Mouse (Mus musculus) induced T-regulatory cell, adult 2 months (primary cell): ENCODE data around the gene Gba2.

ENCODE experiments used
- DNase-seq: peaks from one replicate; pipeline ENCODE4 v3.0.0-alpha.2; 2012; ENCODE audit warnings: low read depth

Gba2 gene

GRCm38 (mm10) chr4:43581381-43581780 lies 2.7 kb upstream of the Gba2 start:
- no peak for DNase-seq

DNA sequence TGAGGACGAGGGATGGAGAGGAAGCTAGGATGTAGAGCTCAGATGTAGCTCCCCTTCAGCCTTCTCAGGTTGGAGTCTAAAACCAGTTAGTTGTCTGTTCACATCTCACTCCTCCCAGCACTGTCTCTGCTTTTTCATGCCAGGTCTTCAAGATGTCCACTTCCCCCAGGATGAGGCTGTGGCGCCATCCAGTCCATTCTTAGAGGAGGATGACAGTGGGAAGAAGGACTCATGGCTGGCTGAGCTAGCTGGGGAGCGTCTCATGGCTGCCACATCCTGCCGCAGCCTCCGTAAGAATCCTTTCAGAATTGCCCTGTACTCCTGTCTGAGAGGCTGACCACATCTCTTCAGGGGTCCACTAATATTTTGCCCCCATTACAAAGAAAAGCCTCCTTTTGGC lies 2.0 kb upstream of the Gba2 start:
- no peak for DNase-seq

GRCm38 (mm10) chr4:43579731-43580130 lies 1.1 kb upstream of the Gba2 start:
- no peak for DNase-seq

GRCm38 (mm10) chr4:43579256-43579655 lies 583 bp upstream of the Gba2 start:
- DNase-seq: no peak

GRCm38 (mm10) chr4:43577237-43577881 lies 1.3 kb downstream of the Gba2 start:
- peak; percentile 41 for DNase-seq

DNA sequence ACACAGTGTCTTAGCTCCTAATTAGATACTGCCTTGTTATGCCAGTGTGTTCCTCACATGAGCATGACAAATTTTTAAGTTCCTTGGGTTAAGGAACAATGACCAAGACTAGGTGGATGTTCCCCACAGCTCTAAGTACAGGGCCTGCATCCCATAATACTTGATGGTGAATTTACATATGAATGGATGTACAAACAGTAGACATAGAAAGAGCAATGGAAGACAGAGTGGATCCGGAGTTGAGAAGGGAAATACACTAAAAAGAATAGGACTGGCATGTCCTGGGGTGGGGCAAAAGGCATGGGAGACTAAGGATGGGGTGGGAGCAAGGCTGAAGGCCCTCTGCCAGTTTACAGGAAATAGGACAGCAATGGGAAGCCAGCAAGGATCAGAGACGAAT lies 3.3 kb downstream of the Gba2 start:
- DNase-seq: no peak

DNA sequence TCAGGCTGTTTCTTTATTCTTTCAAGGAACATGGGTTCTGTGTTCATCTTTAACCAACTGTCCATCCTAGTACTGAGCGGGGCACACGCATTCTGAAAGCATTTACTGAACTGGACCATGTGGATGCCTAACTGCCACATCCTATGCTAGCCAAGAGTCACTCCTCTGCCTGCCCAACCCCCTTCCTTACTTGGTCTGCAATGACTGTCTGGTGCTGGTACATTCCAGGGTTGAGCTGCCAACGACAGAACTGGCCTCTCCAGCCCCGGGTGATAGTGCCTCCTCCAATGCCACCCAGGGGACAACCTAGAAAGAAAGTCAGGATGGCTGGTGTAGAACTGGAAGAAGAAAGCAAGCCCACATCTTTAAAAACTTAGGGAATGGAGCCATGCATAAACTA lies 5.1 kb downstream of the Gba2 start:
- no peak for DNase-seq

- no peak for DNase-seq
Measured at GRCm38 (mm10) chr4:43571395-43572045, 7.2 kb downstream of the Gba2 start.

- no peak for DNase-seq
Measured at GRCm38 (mm10) chr4:43567140-43567539, 11.5 kb downstream of the Gba2 start.

DNA sequence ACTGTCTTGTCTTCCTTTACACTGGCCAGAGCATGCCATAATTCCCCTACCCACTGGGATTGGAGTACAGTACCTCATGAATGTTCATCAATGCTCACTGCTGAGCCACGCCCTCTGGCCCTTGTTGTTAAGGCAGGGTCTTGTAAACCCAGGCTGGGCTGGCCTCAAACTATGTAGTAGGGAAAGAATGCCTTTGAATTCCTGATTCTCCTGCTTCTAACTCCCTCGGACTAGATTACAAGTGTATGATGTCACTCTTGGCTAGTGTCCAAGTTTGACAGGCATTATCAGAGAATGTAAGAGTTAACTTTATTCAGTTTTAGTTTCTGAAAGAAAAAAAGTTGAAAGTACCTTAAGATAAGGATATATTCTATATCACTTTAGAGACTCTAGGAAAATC lies 14.4 kb downstream of the Gba2 start:
- no peak for DNase-seq

GRCm38 (mm10) chr4:43563601-43563875 lies 15.1 kb downstream of the Gba2 start:
- no peak for DNase-seq

GRCm38 (mm10) chr4:43562769-43563600 lies 15.7 kb downstream of the Gba2 start:
- DNase-seq: peak; percentile 71

GRCm38 (mm10) chr4:43561997-43562768 lies 16.5 kb downstream of the Gba2 start, which contains the start of the genes Creb3 and Tln1:
Gene Creb3, plus strand, starts transcription at chr4:43562332.
Gene Tln1, minus strand, starts transcription at chr4:43562691.
- peak; percentile 97 for DNase-seq

GRCm38 (mm10) chr4:43561436-43561996 lies 17.2 kb downstream of the Gba2 start:
- DNase-seq: no peak

GRCm38 (mm10) chr4:43560976-43561375 lies 17.7 kb downstream of the Gba2 start:
- DNase-seq: peak; percentile 52

DNA sequence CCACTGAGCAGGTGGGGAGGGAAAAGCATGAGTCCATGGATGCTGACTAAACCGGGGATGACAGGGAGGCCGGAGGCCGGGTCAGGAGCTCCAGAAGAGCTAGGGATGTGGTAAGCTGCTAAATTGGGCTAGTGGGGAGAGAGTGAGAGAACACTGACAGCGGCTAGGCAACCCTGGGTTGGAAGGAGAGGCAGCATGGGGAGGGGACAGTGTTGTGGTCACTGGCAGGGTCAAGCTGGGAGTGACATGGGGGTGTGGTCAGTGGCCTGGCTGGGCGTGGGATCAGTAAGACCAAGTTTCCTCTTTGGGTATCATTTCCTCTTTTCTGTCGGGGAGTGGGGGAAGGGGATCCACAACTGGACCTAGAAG lies 18.4 kb downstream of the Gba2 start:
- DNase-seq: peak; percentile 20

DNA sequence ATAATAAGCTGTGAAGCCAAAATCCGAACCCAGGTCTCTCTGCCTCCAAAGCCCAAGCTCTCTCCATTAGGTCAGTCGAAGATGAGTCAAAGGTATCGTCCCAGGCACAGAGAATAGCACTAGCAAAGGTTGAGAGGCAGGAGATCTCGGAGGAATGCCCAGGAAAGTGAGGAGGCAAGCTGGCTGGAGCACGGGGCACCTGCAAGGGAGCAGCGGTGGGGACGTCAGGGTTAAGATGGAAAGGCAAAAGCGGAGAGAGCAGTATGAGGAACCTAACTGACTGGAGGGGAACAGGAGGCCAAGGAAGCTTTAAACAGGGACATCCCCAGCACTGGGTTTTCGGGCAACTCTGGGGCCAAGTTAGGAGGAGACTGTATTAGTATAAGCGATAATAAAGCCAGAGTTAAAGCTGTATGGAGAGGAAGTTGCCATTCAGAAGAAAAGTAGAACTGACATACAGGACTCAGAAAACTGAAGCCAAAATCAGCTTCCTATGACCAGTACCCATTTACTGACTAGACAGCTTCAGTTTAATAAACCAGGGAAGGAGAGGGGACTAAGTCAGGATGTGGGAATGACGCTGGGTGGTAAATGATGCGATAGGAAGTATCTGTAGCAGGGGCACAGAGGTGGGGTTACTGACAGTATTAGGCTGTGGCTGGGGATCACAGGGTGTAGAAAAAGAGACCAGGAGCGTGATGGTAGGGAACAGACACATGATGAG lies 19.0 kb downstream of the Gba2 start:
- peak; percentile 36 for DNase-seq

DNA sequence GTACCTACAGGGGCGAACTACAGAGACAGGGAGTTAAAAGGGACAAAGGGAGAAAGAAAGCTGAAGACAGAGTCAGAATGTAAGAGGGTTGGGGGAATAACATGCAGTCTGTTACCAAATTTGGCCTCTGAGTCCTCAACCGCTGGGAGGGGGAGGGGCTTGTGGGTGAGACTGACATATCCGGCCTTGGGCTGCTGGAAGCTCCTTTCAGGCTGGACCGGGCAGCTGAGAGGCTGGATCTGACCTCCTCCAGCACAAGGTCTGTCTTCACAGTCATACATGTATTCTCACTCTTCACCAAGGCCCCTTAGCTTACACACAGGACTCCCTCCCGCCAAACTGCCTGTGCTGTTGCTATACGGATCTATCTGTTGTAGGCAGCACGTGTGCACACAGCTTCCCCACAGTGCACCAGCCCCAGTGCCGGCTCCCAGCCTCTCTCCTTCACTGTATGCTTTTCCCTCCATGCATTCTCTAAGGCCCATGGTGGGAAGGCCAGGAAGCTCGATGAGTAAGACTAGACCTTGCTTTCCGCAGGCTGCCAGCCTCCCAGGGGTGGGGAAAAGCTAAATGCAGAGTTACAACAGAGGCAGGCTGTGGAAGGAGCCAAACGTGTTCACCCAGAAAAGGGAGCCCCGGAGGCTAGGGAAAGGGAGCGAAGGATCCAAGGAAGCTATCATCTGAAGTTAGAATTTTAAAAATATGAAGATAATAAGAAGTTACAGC lies 19.9 kb downstream of the Gba2 start:
- peak; percentile 88 for DNase-seq

- DNase-seq: no peak
Measured at GRCm38 (mm10) chr4:43558028-43558630, 20.5 kb downstream of the Gba2 start.

- DNase-seq: no peak
Measured at GRCm38 (mm10) chr4:43555926-43556325, 22.7 kb downstream of the Gba2 start.
